Mouse (Mus musculus) neural tube, embryonic 11.5 days (tissue): Measurements from ENCODE around the gene Nr4a1. TPM values are rescaled to one million over a fixed set of nuclear protein-coding genes. Genes with fewer than 3 reads are reported as not detected.

Experiments used
- ATAC-seq: fragments of 200-750 bp; cut with Nextera tagmentation; 2 replicates; pipeline ENCODE4 v1.8.0; 2017; ENCODE audit warnings: moderate number of reproducible peaks, mild to moderate bottlenecking, moderate TSS enrichment, moderate library complexity; ENCODE audit not compliant: insufficient read depth, low FRiP score, low TSS enrichment
- DNase-seq: peaks from one replicate; pipeline ENCODE4 v3.0.0-alpha.2; 2015; ENCODE audit warnings: low spot score
- H3K27ac ChIP-seq: fragments of 300-500 bp; sonication (generic); 2 replicates; pipeline ENCODE4 v1.5.1; 2014; ENCODE audit warnings: low read depth, mild to moderate bottlenecking, low read length
- H3K27me3 ChIP-seq: fragments of 300-500 bp; sonication (generic); 2 replicates; pipeline ENCODE4 v1.6.1; 2014; ENCODE audit warnings: mild to moderate bottlenecking, low read length, mixed read lengths; ENCODE audit not compliant: control insufficient read depth, insufficient read depth
- H3K36me3 ChIP-seq: fragments of 300-500 bp; sonication (generic); 2 replicates; pipeline ENCODE4 v1.6.1; 2014; ENCODE audit warnings: mild to moderate bottlenecking, low read length, moderate library complexity, mixed read lengths; ENCODE audit not compliant: control insufficient read depth, insufficient read depth
- H3K4me1 ChIP-seq: fragments of 300-500 bp; sonication (generic); 2 replicates; pipeline ENCODE4 v1.6.1; 2014; ENCODE audit warnings: low read length, mixed read lengths; ENCODE audit not compliant: control insufficient read depth, insufficient read depth
- H3K4me2 ChIP-seq: fragments of 300-500 bp; sonication (generic); 2 replicates; pipeline ENCODE4 v1.6.1; 2014; ENCODE audit warnings: low read depth, mild to moderate bottlenecking, moderate library complexity
- H3K4me3 ChIP-seq: fragments of 300-500 bp; sonication (generic); 2 replicates; pipeline ENCODE4 v1.5.1; 2014; ENCODE audit warnings: low read depth, low read length
- H3K9ac ChIP-seq: fragments of 300-500 bp; sonication (generic); 2 replicates; pipeline ENCODE4 v1.6.1; 2014; ENCODE audit warnings: mild to moderate bottlenecking, low read length
- H3K9me3 ChIP-seq: fragments of 300-500 bp; sonication (generic); 2 replicates; pipeline ENCODE4 v1.6.1; 2016; ENCODE audit warnings: low read length; ENCODE audit not compliant: control insufficient read depth
- WGBS: fragments of 180-500 bp; shearing (Covaris S2); extraction: QIAGEN DNeasy Blood & Tissue Kit; methylation state at CpG from one replicate; pipeline ENCODE4 v1.1.7; 2014; 5-methylcytosine and 5-hydroxymethylcytosine counted together
- polyA plus RNA-seq: library from polyadenylated mRNA; unstranded; fragments of >200 nt; fragmentation: Nextera tagmentation; extraction: Ambion mirVana; gene quantifications from 2 replicates; pipeline ENCODE4 v1.2.1, GENCODE M21; 2014

The Nr4a1 gene
- polyA plus RNA-seq, 1 experiment from 2014 or later, result 4.4 TPM

GRCm38 (mm10) chr15:101230995-101231647 is 22.9 kb upstream of the Nr4a1 start:
- H3K4me2 ChIP-seq, result peak overlapping the region; percentile 31
- H3K9ac ChIP-seq, result peak overlapping the region; percentile 37; the same call in 1 of the 2 replicates
- no peak overlapping the region for H3K4me3 ChIP-seq
- ATAC-seq, result no peak
- H3K27ac ChIP-seq, result no peak overlapping the region
- no peaks in the 10 kb centered on the region for H3K9me3 ChIP-seq
- H3K27me3 ChIP-seq, result no peaks in the 10 kb centered on the region
- DNase-seq, result no peak
- H3K4me1 ChIP-seq, result no peaks in the 10 kb centered on the region
- peaks cover 8% of the 10 kb centered on the region; the same call in 1 of the 2 replicates for H3K36me3 ChIP-seq
- 72% methylated on average over 23 of the region's 23 CpGs for WGBS

- no peaks in the 10 kb centered on the region for H3K9me3 ChIP-seq
- H3K4me2 ChIP-seq, result peak overlapping the region; percentile 31
- peak overlapping the region; percentile 37; the same call in 1 of the 2 replicates for H3K9ac ChIP-seq
- WGBS, result 36% methylated on average over 54 of the region's 56 CpGs
- H3K36me3 ChIP-seq, result peaks cover 8% of the 10 kb centered on the region; the same call in 1 of the 2 replicates
- no peak overlapping the region for H3K4me3 ChIP-seq
- no peak for DNase-seq
- no peaks in the 10 kb centered on the region for H3K27me3 ChIP-seq
- no peaks in the 10 kb centered on the region for H3K4me1 ChIP-seq
- no peak overlapping the region for H3K27ac ChIP-seq
- ATAC-seq, result no peak
Measured at GRCm38 (mm10) chr15:101231648-101232180, 22.4 kb upstream of the Nr4a1 start.

- H3K36me3 ChIP-seq, result peaks cover 8% of the 10 kb centered on the region; the same call in 1 of the 2 replicates
- no peak overlapping the region for H3K9ac ChIP-seq
- DNase-seq (no peak), ATAC-seq (no peak)
- H3K27me3 ChIP-seq, result no peaks in the 10 kb centered on the region
- no peak overlapping the region for H3K27ac ChIP-seq
- no peak overlapping the region for H3K4me3 ChIP-seq
- no peak overlapping the region for H3K4me2 ChIP-seq
- WGBS, result 85% methylated on average over 4 of the region's 4 CpGs
- no peaks in the 10 kb centered on the region for H3K4me1 ChIP-seq
- H3K9me3 ChIP-seq, result no peaks in the 10 kb centered on the region
Measured at GRCm38 (mm10) chr15:101232607-101233006, 21.5 kb upstream of the Nr4a1 start.

GRCm38 (mm10) chr15:101233183-101233582 is 20.9 kb upstream of the Nr4a1 start:
- DNase-seq (no peak), ATAC-seq (no peak)
- 87% methylated on average over 3 of the region's 3 CpGs for WGBS
- Histone ChIP-seq H3K4me2 (no peak overlapping the region), H3K4me3 (no peak overlapping the region), H3K4me1 (no peaks in the 10 kb centered on the region), H3K9ac (no peak overlapping the region), H3K9me3 (no peaks in the 10 kb centered on the region), H3K36me3 (peaks cover 8% of the 10 kb centered on the region; the same call in 1 of the 2 replicates), H3K27me3 (no peaks in the 10 kb centered on the region), H3K27ac (no peak overlapping the region)

- Histone ChIP-seq H3K9ac (no peak overlapping the region), H3K36me3 (peaks cover 8% of the 10 kb centered on the region; the same call in 1 of the 2 replicates), H3K27ac (no peak overlapping the region), H3K27me3 (no peaks in the 10 kb centered on the region), H3K4me1 (no peaks in the 10 kb centered on the region), H3K4me2 (no peak overlapping the region), H3K9me3 (no peaks in the 10 kb centered on the region), H3K4me3 (no peak overlapping the region)
- 18% methylated on average over 11 of the region's 11 CpGs for WGBS
- ATAC-seq, result no peak
- no peak for DNase-seq
Measured at GRCm38 (mm10) chr15:101233641-101234275, 20.3 kb upstream of the Nr4a1 start.

DNA sequence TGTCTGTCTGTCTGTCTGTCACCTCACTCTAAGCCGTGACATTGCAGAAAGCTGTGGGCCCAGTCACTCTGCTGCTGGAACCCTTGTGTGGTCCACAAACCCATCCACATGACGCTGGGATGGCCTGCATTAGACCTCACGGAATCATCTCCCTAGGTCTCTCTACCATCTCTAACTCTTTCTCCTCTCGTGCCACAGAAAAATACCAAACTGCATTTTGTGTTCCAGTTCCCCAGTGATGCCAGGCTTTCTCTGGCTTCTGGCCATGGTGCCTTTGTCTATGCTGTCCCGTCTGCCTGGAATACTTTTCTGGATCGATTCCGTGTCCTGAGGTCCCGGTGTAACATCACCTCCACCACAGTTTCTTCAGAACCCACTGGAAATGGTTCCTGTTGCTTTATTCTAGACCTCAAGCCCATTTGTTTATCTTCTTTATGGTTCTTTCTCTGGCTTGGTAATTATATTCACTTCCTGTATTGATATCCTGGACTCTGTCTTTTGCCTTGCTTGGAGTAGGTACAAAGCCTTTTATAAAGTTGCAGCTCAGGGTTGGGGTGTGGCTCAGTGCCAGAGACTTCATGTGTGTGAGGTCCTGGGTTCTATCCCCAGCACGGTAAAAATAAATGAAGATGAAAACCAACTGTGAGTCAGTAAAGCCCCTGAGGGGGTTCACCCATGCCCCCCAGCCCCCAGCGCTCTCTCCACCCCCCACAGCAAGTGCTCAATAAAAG is 19.3 kb upstream of the Nr4a1 start:
- ATAC-seq (no peak), DNase-seq (no peak)
- Histone ChIP-seq H3K9me3 (no peaks in the 10 kb centered on the region), H3K4me3 (no peak overlapping the region), H3K36me3 (peaks cover 5% of the 10 kb centered on the region; the same call in 1 of the 2 replicates), H3K4me2 (no peak overlapping the region), H3K9ac (no peak overlapping the region), H3K27ac (no peak overlapping the region), H3K27me3 (no peaks in the 10 kb centered on the region), H3K4me1 (no peaks in the 10 kb centered on the region)
- WGBS, result 68% methylated on average over 10 of the region's 10 CpGs

DNA sequence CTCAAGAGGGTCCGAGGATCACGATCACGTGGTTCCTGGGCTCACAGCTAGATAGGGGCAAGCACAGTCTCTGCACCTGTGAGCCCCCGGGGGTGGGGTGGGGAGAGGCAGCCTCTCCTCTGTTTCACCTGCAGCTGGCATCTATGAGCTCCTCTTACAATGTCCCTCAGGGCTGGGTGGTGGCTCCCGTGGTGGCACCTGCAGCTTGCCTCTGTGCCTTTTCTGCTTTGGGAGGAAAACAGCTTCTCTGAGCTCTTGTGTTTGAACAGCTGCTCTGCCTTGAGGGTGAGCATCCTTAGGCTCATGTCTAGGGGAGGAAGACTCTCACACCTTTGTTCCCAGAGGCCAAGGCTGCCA is 18.7 kb upstream of the Nr4a1 start:
- no peak overlapping the region for H3K4me2 ChIP-seq
- WGBS, result 26% methylated on average over 5 of the region's 5 CpGs
- DNase-seq (no peak), ATAC-seq (no peak)
- peaks cover 5% of the 10 kb centered on the region; the same call in 1 of the 2 replicates for H3K36me3 ChIP-seq
- no peak overlapping the region for H3K4me3 ChIP-seq
- no peak overlapping the region for H3K9ac ChIP-seq
- H3K27ac ChIP-seq, result no peak overlapping the region
- H3K27me3 ChIP-seq, result no peaks in the 10 kb centered on the region
- H3K4me1 ChIP-seq, result no peaks in the 10 kb centered on the region
- no peaks in the 10 kb centered on the region for H3K9me3 ChIP-seq

- no peaks in the 10 kb centered on the region for H3K27me3 ChIP-seq
- H3K4me2 ChIP-seq, result no peak overlapping the region
- H3K4me3 ChIP-seq, result no peak overlapping the region
- H3K36me3 ChIP-seq, result peaks cover 2% of the 10 kb centered on the region; the same call in 1 of the 2 replicates
- H3K9me3 ChIP-seq, result no peaks in the 10 kb centered on the region
- WGBS, result 26% methylated on average over 12 of the region's 12 CpGs
- no peak; the same call in 1 of the 2 replicates for ATAC-seq
- DNase-seq, result no peak
- no peak overlapping the region for H3K27ac ChIP-seq
- no peak overlapping the region for H3K9ac ChIP-seq
- H3K4me1 ChIP-seq, result no peaks in the 10 kb centered on the region
Measured at GRCm38 (mm10) chr15:101235728-101236327, 18.2 kb upstream of the Nr4a1 start.
